Mouse (Mus musculus) lung, embryonic 15.5 days (tissue): ENCODE measurements around the gene Cyp4x1. TPM values are rescaled to one million over a fixed set of nuclear protein-coding genes. Genes with fewer than 3 reads are reported as not detected.

Source experiments
- ATAC-seq: fragments of 200-750 bp; cut with Nextera tagmentation; 2 replicates; pipeline ENCODE4 v1.8.0; 2017; ENCODE audit warnings: moderate number of reproducible peaks, borderline replicate concordance; ENCODE audit not compliant: low FRiP score, low TSS enrichment; ENCODE audit errors: extremely low read depth
- H3K27ac ChIP-seq: fragments of 300-500 bp; sonication (generic); 2 replicates; pipeline ENCODE4 v1.5.1; 2015; ENCODE audit warnings: moderate library complexity, mild to moderate bottlenecking, inconsistent platforms
- H3K27me3 ChIP-seq: fragments of 300-500 bp; sonication (generic); 2 replicates; pipeline ENCODE4 v1.6.1; 2015; ENCODE audit warnings: inconsistent platforms
- H3K36me3 ChIP-seq: fragments of 300-500 bp; sonication (generic); 2 replicates; pipeline ENCODE4 v1.6.1; 2015; ENCODE audit warnings: inconsistent platforms
- H3K4me1 ChIP-seq: fragments of 300-500 bp; sonication (generic); 2 replicates; pipeline ENCODE4 v1.6.1; 2015; ENCODE audit warnings: inconsistent platforms
- H3K4me2 ChIP-seq: fragments of 300-500 bp; sonication (generic); 2 replicates; pipeline ENCODE4 v1.6.1; 2015; ENCODE audit warnings: inconsistent platforms, mild to moderate bottlenecking, moderate library complexity
- H3K4me3 ChIP-seq: fragments of 300-500 bp; sonication (generic); 2 replicates; pipeline ENCODE4 v1.5.1; 2015; ENCODE audit warnings: mild to moderate bottlenecking, inconsistent platforms
- H3K9ac ChIP-seq: fragments of 300-500 bp; sonication (generic); 2 replicates; pipeline ENCODE4 v1.6.1; 2015; ENCODE audit warnings: inconsistent platforms
- H3K9me3 ChIP-seq: fragments of 300-500 bp; sonication (generic); 2 replicates; pipeline ENCODE4 v1.6.1; 2016; ENCODE audit warnings: inconsistent platforms
- WGBS: fragments of 180-500 bp; shearing (Covaris S2); methylation state at CpG from one replicate; pipeline ENCODE4 v1.1.7; 2015; 5-methylcytosine and 5-hydroxymethylcytosine counted together
- polyA plus RNA-seq: library from polyadenylated mRNA; unstranded; fragments of >200 nt; fragmentation: Nextera tagmentation; extraction: Ambion mirVana; gene quantifications from 2 replicates; pipeline ENCODE4 v1.2.1, GENCODE M21; 2015

Cyp4x1 gene
- polyA plus RNA-seq, 1 experiment from 2014 or later, result 0.06 TPM

DNA sequence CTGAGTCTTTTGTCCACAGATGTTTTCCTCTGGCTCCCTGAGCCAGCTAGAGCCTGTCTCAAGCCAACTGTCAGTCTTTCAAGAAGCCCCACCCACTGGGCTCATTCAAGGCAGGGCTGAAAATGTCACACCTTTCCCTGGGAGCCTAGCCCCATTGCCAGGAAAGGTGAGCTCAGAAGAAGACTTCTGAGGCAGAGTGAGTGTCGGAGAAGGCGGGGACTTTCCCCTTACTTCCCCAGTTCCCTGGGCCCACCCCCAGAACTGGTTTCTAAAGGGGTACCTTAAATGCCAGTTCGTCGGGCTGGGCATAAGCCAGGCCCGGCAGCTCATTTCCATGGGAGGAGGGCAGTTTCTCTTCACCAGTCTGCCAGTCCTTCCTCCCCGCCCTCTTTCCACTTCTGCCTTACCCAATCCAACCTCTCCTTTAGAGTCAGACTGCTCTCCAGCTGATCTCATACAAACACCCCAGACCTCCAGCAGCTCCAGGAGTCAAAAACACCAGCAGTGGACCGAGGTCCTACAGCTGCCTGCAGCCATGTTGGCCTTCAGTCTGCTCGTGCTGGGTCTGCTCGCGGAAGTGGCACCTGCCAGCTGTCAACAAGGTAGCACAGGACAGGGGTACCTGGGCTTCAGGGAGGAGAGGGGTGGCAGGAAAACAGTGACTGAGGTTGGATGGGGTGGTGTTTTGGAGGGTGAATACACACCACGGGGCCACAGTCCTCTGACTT is 45.3 kb downstream of the Cyp4x1 start, which contains the start of gene Pdzk1ip1:
Pdzk1ip1 (plus strand) TSS at position 98 of the 728 bp plus-strand sequence.
- H3K9me3 ChIP-seq, result no peaks in the 10 kb centered on the region
- 15% methylated on average over 11 of the region's 11 CpGs for WGBS
- H3K4me1 ChIP-seq, result peaks cover 26% of the 10 kb centered on the region
- H3K4me2 ChIP-seq, result peak within 1 kb of the TSS; percentile 49
- no peak within 1 kb of the TSS for H3K9ac ChIP-seq
- H3K27me3 ChIP-seq, result no peaks in the 10 kb centered on the region
- H3K27ac ChIP-seq, result peak within 1 kb of the TSS; percentile 84
- peak within 1 kb of the TSS; percentile 29 for H3K4me3 ChIP-seq
- peak; percentile 60 for ATAC-seq
- no peaks in the 10 kb centered on the region for H3K36me3 ChIP-seq

DNA sequence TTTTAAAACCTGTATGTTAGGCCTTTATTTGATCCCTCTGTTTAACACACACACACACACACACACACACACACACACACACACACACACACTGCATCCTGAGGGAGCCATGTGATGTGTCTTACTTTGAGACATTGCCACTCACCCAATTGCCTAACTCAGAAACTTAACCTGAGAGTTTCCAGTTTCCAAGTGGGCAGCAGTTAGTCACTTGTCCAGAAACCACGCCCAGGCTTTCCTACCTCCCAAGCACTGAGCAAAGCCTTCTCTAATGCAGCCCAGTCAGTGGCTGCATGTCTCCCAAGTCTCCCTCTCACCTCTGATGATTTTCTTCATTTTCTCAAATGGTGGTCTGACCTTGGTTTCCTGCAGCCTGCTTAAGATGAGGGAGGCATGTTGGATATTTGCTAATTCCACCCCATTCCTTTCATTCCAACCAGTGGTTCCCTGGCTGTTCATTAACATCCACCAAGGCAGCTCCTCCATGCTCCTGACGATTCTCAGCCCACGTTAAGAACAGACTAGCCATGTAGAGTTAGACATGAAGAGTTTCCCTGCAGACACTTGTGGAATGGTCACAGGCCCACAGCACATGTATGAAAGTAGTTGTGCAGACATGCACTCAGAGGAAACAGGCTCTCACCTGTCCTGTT is 47.2 kb downstream of the Cyp4x1 start:
- Histone ChIP-seq H3K27ac (peak overlapping the region; percentile 84), H3K9ac (no peak overlapping the region), H3K27me3 (no peaks in the 10 kb centered on the region), H3K4me2 (no peak overlapping the region), H3K36me3 (no peaks in the 10 kb centered on the region), H3K9me3 (no peaks in the 10 kb centered on the region), H3K4me1 (peaks cover 26% of the 10 kb centered on the region), H3K4me3 (no peak overlapping the region)
- WGBS, result 45% methylated on average over 3 of the region's 3 CpGs
- ATAC-seq, result peak; percentile 20; the same call in 1 of the 2 replicates

DNA sequence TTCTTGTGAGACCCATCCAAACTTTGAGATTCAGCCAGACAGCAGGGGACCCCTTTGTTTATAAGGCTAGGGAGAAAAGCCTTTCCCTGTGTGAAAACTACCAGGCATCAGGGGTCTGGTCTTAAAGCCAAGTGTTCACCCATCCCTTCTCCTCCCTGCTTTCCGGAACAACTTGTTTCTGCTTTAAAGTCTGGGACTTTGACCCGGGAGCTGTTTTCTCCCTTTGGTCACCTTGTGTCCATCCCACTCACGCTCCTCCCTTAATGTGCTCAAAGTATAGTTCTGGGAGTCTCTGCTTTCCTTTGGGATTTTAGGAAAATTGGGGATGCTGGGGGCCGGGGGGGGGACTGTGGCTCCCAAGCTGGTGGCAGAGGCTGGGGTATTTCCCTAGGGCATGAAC is 47.8 kb downstream of the Cyp4x1 start:
- no peak overlapping the region for H3K4me3 ChIP-seq
- H3K36me3 ChIP-seq, result no peaks in the 10 kb centered on the region
- H3K9me3 ChIP-seq, result no peaks in the 10 kb centered on the region
- H3K27me3 ChIP-seq, result no peaks in the 10 kb centered on the region
- H3K27ac ChIP-seq, result peak overlapping the region; percentile 84
- whole genome bisulfite sequencing, result 53% methylated on average over 4 of the region's 4 CpGs
- H3K4me1 ChIP-seq, result peaks cover 26% of the 10 kb centered on the region
- no peak overlapping the region for H3K9ac ChIP-seq
- no peak overlapping the region for H3K4me2 ChIP-seq
- ATAC-seq, result no peak

DNA sequence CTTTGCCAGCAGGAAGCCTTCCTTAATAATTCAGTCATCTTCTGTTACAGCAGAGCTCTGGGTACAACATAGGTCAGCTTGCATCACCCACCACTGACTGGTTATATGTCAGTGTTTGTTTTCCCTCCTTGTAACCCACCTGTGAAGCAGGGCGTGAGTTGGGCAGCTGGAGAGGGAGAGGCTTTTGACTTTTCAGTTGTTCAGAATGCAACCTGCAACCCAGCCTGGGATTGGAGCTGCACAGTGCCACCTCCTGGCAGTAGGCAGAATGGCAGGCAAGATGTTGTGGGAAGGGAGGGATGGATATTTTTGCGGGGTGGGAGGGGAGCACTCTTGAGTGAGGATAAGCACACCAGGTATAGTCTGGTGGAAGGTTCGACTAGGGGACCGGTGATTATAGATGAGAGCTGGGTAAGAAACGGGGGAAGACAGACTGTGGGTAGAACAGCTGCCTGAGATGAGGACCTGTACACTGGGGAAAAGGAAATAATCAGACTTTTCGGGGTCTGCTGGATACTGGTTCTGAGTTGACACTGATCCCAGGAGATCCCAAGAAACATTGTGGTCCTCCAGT is 48.5 kb downstream of the Cyp4x1 start:
- 17% methylated on average over 6 of the region's 6 CpGs for WGBS
- Histone ChIP-seq H3K36me3 (no peaks in the 10 kb centered on the region), H3K4me2 (no peak overlapping the region), H3K4me3 (no peak overlapping the region), H3K27me3 (no peaks in the 10 kb centered on the region), H3K4me1 (peaks cover 26% of the 10 kb centered on the region), H3K27ac (peak overlapping the region; percentile 17; the same call in 1 of the 2 replicates), H3K9ac (no peak overlapping the region), H3K9me3 (no peaks in the 10 kb centered on the region)
- no peak for ATAC-seq

DNA sequence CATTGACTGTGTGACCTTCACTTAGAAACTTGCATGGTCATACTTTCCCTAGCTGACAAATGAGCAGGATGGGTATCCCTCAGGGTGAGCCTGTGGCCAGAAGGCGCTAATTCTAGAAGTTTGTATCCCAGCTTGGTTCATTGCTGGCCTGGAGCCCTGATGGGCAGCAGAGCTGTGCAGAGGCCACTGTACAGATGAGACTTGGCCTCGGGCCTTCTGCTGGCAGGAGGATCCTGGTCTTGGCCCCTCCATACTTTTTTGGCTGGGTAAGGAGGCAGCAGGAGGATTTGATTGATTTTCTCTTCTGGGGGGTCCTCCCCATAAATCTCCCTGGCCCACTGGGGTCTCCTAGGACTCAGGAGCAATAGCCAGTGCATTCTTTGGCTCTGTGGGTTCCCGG is 51.0 kb downstream of the Cyp4x1 start:
- no peak overlapping the region for H3K9ac ChIP-seq
- no peaks in the 10 kb centered on the region for H3K27me3 ChIP-seq
- peaks cover 33% of the 10 kb centered on the region for H3K4me1 ChIP-seq
- no peaks in the 10 kb centered on the region for H3K36me3 ChIP-seq
- H3K9me3 ChIP-seq, result no peaks in the 10 kb centered on the region
- H3K4me2 ChIP-seq, result no peak overlapping the region
- WGBS, result 82% methylated on average over 3 of the region's 3 CpGs
- H3K27ac ChIP-seq, result no peak overlapping the region
- ATAC-seq, result no peak
- H3K4me3 ChIP-seq, result no peak overlapping the region

DNA sequence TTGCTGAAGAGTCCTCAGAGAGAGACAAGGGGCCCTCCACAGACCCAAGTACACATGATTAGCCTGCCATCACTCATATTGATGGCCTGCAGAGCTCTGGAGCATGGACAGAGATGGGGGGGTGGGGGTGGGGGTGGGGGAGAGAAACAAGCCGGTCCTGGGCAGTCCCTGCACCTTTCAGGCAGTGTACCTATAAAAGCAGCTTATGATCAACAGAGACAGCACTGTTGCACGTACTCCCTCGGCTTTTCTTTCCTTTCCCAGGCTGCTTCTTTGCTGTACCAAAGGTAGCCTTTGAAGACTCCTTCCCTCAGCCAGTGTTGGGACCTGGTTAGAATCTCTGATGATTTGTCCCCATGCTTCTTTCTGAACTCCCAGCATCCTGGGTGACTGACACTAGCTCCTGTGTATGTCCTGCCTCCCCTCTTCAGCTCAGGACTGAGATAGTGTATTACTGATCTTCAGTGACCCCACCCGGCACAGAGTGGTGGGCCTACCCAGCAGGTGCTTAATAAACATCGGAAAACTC is 54.2 kb downstream of the Cyp4x1 start:
- no peaks in the 10 kb centered on the region for H3K9me3 ChIP-seq
- no peak overlapping the region for H3K4me2 ChIP-seq
- no peak overlapping the region for H3K4me3 ChIP-seq
- no peaks in the 10 kb centered on the region for H3K27me3 ChIP-seq
- 24% methylated on average over 5 of the region's 5 CpGs for WGBS
- H3K27ac ChIP-seq, result no peak overlapping the region
- no peak overlapping the region for H3K9ac ChIP-seq
- H3K36me3 ChIP-seq, result no peaks in the 10 kb centered on the region
- ATAC-seq, result no peak
- H3K4me1 ChIP-seq, result peaks cover 16% of the 10 kb centered on the region

DNA sequence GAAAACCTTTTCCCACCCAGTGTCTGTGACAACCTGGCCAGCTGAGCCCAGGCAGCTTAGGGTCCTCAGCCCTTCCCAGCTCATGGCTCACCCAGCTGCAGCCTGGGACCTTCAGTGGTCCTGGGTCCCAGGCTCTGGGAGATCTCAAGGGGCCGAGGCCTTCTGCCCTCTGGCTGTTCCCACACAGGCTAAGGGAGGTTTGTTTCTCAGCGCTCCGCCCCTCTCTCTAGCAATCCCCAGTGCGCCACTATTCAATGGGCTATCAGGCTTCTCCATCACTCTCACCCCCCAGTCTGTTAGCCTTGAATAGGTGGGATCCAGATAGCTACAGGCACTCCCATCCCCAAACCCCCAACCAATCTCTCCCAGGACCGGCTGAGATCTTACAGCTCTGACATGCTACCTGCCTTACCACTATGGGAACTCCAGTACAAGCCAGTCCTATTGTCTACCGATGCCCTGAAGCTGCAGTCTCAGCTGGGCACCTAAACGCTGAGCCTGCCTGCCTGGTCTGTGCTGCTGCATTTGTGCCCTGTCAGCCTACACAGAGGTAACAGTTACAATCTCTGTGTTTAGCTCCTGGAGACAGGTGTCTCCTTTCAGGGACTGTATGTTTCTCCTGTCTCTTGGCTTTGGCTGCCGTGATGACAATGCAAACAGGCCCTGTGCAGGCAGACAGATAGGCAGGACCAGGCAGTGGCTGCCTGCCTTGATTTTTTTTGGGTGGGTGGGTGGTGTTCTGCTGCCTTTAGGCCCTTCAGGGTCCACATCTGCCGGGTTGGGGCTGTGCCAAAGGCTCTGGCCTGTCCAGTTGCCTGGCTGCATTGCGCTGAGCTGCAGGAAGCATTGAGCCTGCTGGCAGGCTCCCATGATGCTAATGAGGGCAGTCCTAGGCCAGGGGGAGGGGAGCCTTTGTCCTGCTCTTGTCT is 54.9 kb downstream of the Cyp4x1 start:
- H3K27me3 ChIP-seq, result no peaks in the 10 kb centered on the region
- ATAC-seq, result peak; percentile 64

DNA sequence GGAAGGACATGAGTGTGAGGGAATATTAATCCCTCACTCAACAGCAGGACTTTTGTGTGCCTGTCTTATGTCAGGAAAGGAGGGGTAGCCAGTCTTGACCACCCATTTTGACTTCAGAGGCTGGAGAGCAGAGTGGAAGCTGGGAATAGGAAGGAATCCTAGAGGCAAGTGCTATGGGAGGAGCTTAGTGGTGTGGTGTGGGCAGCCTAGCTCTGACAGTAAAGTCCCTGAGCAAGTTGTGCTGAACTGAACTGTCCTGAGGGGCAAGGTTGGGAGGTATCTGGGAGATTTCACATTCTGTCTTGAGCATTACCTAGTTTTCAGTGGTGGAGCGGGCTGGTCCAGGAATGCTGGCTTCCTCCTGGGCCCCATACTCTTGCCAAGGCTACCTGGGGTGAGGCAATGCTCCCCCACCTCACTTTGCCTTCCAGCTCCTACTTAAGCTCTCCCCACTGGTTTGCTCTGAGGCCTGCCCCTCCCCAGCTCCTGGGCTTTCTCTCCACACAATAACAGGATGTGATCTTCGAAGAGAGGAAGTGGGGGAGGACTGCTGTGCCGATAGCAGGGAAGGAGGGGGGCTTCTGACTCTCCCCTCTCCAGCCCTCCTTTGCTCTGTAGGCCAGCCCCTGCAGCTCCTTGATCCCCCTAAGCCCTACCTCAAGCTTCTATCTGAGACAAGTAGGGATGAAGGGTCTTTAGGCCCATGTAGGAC is 58.7 kb downstream of the Cyp4x1 start:
- 22% methylated on average over 3 of the region's 3 CpGs for WGBS
- no peak overlapping the region for H3K4me3 ChIP-seq
- H3K9me3 ChIP-seq, result no peaks in the 10 kb centered on the region
- peaks cover 16% of the 10 kb centered on the region for H3K4me1 ChIP-seq
- peak; percentile 41; the same call in 1 of the 2 replicates for ATAC-seq
- H3K27ac ChIP-seq, result peak overlapping the region; percentile 78
- H3K4me2 ChIP-seq, result no peak overlapping the region
- no peak overlapping the region for H3K9ac ChIP-seq
- no peaks in the 10 kb centered on the region for H3K36me3 ChIP-seq
- no peaks in the 10 kb centered on the region for H3K27me3 ChIP-seq

More for the DNA sequence above, 54.9 kb downstream of the Cyp4x1 start:
- H3K4me2 ChIP-seq, result no peak overlapping the region
- WGBS, result 31% methylated on average over 10 of the region's 10 CpGs
- peaks cover 16% of the 10 kb centered on the region for H3K4me1 ChIP-seq
- H3K4me3 ChIP-seq, result no peak overlapping the region
- no peaks in the 10 kb centered on the region for H3K36me3 ChIP-seq
- H3K27ac ChIP-seq, result no peak overlapping the region
- H3K9ac ChIP-seq, result no peak overlapping the region
- no peaks in the 10 kb centered on the region for H3K9me3 ChIP-seq

DNA sequence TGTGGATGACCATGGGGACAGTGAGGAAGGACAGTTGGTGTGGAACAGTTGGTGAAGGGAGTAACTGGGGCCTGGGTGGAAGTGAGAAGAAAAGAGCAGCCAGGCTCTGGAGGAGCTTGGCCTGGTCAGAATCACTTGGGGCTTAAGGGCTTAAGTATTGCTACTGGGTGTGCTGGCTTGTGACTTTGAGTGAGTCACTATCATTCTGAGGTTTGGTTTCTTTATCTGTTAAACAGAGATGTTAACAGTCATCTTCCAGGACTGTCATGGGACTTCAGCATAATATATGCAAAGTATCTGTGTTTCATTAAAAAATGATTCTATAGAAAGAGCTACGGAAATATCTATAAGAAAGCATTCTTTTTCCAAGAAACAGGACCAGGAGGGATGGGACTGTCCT is 59.3 kb downstream of the Cyp4x1 start:
- peaks cover 12% of the 10 kb centered on the region for H3K4me1 ChIP-seq
- H3K27me3 ChIP-seq, result no peaks in the 10 kb centered on the region
- no peak overlapping the region for H3K4me3 ChIP-seq
- H3K4me2 ChIP-seq, result no peak overlapping the region
- WGBS, result 81% methylated on average over 1 of the region's 1 CpGs
- no peaks in the 10 kb centered on the region for H3K9me3 ChIP-seq
- peak overlapping the region; percentile 78 for H3K27ac ChIP-seq
- ATAC-seq, result no peak
- H3K36me3 ChIP-seq, result no peaks in the 10 kb centered on the region
- no peak overlapping the region for H3K9ac ChIP-seq

DNA sequence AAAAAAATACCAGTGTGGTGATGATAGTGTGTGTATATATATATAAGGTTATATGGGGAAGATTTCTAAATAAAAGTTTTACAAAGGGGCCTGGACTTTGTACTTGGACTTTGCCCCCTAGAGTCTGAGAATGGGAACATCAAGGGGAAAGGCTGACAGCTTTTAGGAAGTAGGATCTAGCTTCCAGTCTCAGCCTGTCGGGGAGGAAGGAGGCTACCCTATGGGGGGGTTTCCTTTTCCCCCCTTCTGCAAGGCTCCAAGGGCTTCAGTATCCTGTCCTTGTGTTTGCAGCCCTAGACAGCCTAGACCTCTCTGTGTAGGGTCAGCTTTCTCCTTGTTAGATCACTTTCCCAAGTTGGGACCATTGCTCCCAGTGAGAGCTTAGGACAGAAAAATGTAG is 62.4 kb downstream of the Cyp4x1 start:
- Histone ChIP-seq H3K4me2 (no peak overlapping the region), H3K9ac (no peak overlapping the region), H3K27me3 (peaks cover 4% of the 10 kb centered on the region), H3K4me3 (no peak overlapping the region), H3K27ac (no peak overlapping the region), H3K9me3 (no peaks in the 10 kb centered on the region), H3K36me3 (no peaks in the 10 kb centered on the region), H3K4me1 (0 out of 2 replicates have a peak, but pooled peaks cover 2% of the 10 kb centered on the region)
- 31% methylated on average over 1 of the region's 1 CpGs for WGBS
- ATAC-seq, result no peak
